Mouse (Mus musculus) liver, embryonic 14.5 days (tissue): ENCODE data around the gene Ntf3.

ENCODE experiments used
- CTCF ChIP-seq: IDR thresholded peaks from 2 replicates; pipeline ENCODE4 v1.5.1; 2016; ENCODE audit warnings: antibody characterized with exemption, low read depth, control low read depth
- EP300 ChIP-seq: IDR thresholded peaks from 2 replicates; pipeline ENCODE4 v1.6.1; 2016; ENCODE audit warnings: antibody characterized with exemption, low read depth

GRCm38 (mm10) chr6:126142741-126143140 is 24.0 kb downstream of the Ntf3 start:
- no peak for TF ChIP-seq CTCF
- TF ChIP-seq EP300, result no peak
